Mouse (Mus musculus) midbrain, embryonic 14.5 days (tissue): ENCODE results near the gene Ppp1r32. TPM values are rescaled to one million over a fixed set of nuclear protein-coding genes. Genes with fewer than 3 reads are reported as not detected.
A peak's percentile ranks its signal among the peaks of the same experiment; 100 is the strongest.

Source experiments
- ATAC-seq: fragments of 200-750 bp; cut with Nextera tagmentation; 2 replicates; pipeline ENCODE4 v1.8.0; 2017; ENCODE audit warnings: moderate number of reproducible peaks, moderate library complexity; ENCODE audit not compliant: low FRiP score, low TSS enrichment
- DNase-seq: peaks from one replicate; pipeline ENCODE4 v3.0.0-alpha.2; 2015
- H3K27ac ChIP-seq: fragments of 300-500 bp; sonication (generic); replicated peaks from 2 replicates; pipeline ENCODE4 v1.5.1; 2014; ENCODE audit warnings: mild to moderate bottlenecking, low read depth, low read length, moderate library complexity
- H3K27me3 ChIP-seq: fragments of 300-500 bp; sonication (generic); 2 replicates; pipeline ENCODE4 v1.6.1; 2014; ENCODE audit warnings: low read length, control low read depth, mixed read lengths; ENCODE audit not compliant: control insufficient read depth, insufficient read depth
- H3K36me3 ChIP-seq: fragments of 300-500 bp; sonication (generic); 2 replicates; pipeline ENCODE4 v1.6.1; 2014; ENCODE audit warnings: low read length, control low read depth; ENCODE audit not compliant: control insufficient read depth, insufficient read depth
- H3K4me1 ChIP-seq: fragments of 300-500 bp; sonication (generic); 2 replicates; pipeline ENCODE4 v1.6.1; 2014; ENCODE audit warnings: mild to moderate bottlenecking, antibody characterized with exemption, low read length, control low read depth; ENCODE audit not compliant: control insufficient read depth, insufficient read depth
- H3K4me2 ChIP-seq: fragments of 300-500 bp; sonication (generic); 2 replicates; pipeline ENCODE4 v1.6.1; 2014; ENCODE audit warnings: mild to moderate bottlenecking, low read length, moderate library complexity
- H3K4me3 ChIP-seq: fragments of 300-500 bp; sonication (generic); replicated peaks from 2 replicates; pipeline ENCODE4 v1.5.1; 2014; ENCODE audit warnings: low read depth, low read length
- H3K9ac ChIP-seq: fragments of 300-500 bp; sonication (generic); replicated peaks from 2 replicates; pipeline ENCODE4 v1.6.1; 2014; ENCODE audit warnings: mild to moderate bottlenecking, low read length, moderate library complexity
- H3K9me3 ChIP-seq: fragments of 300-500 bp; sonication (generic); 2 replicates; pipeline ENCODE4 v1.6.1; 2016; ENCODE audit warnings: low read length, control low read depth, mixed read lengths; ENCODE audit not compliant: control insufficient read depth
- WGBS: fragments of 180-500 bp; shearing (Covaris S2); extraction: QIAGEN DNeasy Blood & Tissue Kit; methylation state at CpG from one replicate; pipeline ENCODE4 v1.1.7; 2014; 5-methylcytosine and 5-hydroxymethylcytosine counted together
- polyA plus RNA-seq: library from polyadenylated mRNA; unstranded; fragments of >200 nt; fragmentation: Nextera tagmentation; extraction: Ambion mirVana; gene quantifications from 2 replicates; pipeline ENCODE4 v1.2.1, GENCODE M21; 2014

The Ppp1r32 gene
- polyA plus RNA-seq, 1 experiment from 2014 or later: 1.6 TPM

GRCm38 (mm10) chr19:10510759-10511330, 28.1 kb upstream of the Ppp1r32 start:
- no peak overlapping the region for H3K9ac ChIP-seq
- no peaks in the 10 kb centered on the region for H3K27me3 ChIP-seq
- H3K36me3 ChIP-seq: peaks cover 61% of the 10 kb centered on the region
- no peak overlapping the region for H3K4me2 ChIP-seq
- DNase-seq (no peak), ATAC-seq (no peak)
- no peaks in the 10 kb centered on the region for H3K4me1 ChIP-seq
- no peak overlapping the region for H3K27ac ChIP-seq
- no peak overlapping the region for H3K4me3 ChIP-seq
- WGBS: 88% methylated on average over 6 of the region's 6 CpGs
- H3K9me3 ChIP-seq: no peaks in the 10 kb centered on the region

GRCm38 (mm10) chr19:10502571-10502970, 19.8 kb upstream of the Ppp1r32 start:
- peaks cover 55% of the 10 kb centered on the region for H3K36me3 ChIP-seq

GRCm38 (mm10) chr19:10500581-10500980, 17.9 kb upstream of the Ppp1r32 start:
- no peak overlapping the region for H3K4me3 ChIP-seq
- no peaks in the 10 kb centered on the region for H3K27me3 ChIP-seq
- H3K27ac ChIP-seq: no peak overlapping the region
- H3K4me2 ChIP-seq: no peak overlapping the region
- H3K36me3 ChIP-seq: peaks cover 42% of the 10 kb centered on the region
- H3K9ac ChIP-seq: no peak overlapping the region
- ATAC-seq: no peak
- WGBS: 95% methylated on average over 8 of the region's 8 CpGs
- H3K4me1 ChIP-seq: peaks cover 6% of the 10 kb centered on the region
- H3K9me3 ChIP-seq: no peaks in the 10 kb centered on the region
- no peak for DNase-seq

More at GRCm38 (mm10) chr19:10502571-10502970, 19.8 kb upstream of the Ppp1r32 start:
- H3K4me1 ChIP-seq: no peaks in the 10 kb centered on the region
- ATAC-seq: peak; percentile 66; the same call in 1 of the 2 replicates
- H3K9ac ChIP-seq: no peak overlapping the region
- no peak overlapping the region for H3K4me3 ChIP-seq
- H3K9me3 ChIP-seq: no peaks in the 10 kb centered on the region
- no peak overlapping the region for H3K4me2 ChIP-seq
- no peak overlapping the region for H3K27ac ChIP-seq
- DNase-seq: peak; percentile 86
- H3K27me3 ChIP-seq: no peaks in the 10 kb centered on the region
- under 1% methylated on average over 4 of the region's 4 CpGs for WGBS

GRCm38 (mm10) chr19:10497512-10498160, 14.9 kb upstream of the Ppp1r32 start:
- no peak for DNase-seq
- H3K27ac ChIP-seq: peak overlapping the region; percentile 50; the same call in 1 of the 2 replicates

DNA sequence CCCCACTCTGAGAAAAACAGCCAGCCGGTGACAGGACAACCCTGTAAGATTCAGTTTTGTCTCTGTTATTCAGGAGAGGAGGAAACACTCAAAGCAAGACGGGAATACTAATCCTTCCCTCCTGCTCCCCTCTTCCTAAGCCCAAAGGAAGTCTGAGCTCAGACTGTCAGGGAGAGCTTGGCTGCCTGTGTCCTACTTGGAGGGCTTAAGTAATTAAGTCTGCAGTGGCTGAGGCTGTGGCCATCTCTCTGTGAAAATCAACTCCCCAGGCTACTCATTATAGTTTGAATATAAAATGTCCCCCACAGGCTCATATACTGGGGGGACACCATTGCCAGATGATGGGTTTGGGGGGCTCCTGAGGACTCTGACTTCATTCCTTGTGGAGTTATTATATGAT, 14.2 kb upstream of the Ppp1r32 start:
- Histone ChIP-seq H3K27me3 (no peaks in the 10 kb centered on the region), H3K36me3 (peaks cover 26% of the 10 kb centered on the region), H3K4me2 (no peak overlapping the region), H3K9me3 (no peaks in the 10 kb centered on the region), H3K4me1 (peaks cover 6% of the 10 kb centered on the region), H3K4me3 (no peak overlapping the region), H3K27ac (peak overlapping the region; percentile 50), H3K9ac (no peak overlapping the region; the same call in 1 of the 2 replicates)
- ATAC-seq (peak; percentile 37; the same call in 1 of the 2 replicates), DNase-seq (peak; percentile 29)
- 39% methylated on average over 2 of the region's 2 CpGs for WGBS

More at GRCm38 (mm10) chr19:10497512-10498160, 14.9 kb upstream of the Ppp1r32 start:
- H3K4me1 ChIP-seq: peaks cover 6% of the 10 kb centered on the region
- H3K9ac ChIP-seq: no peak overlapping the region
- H3K9me3 ChIP-seq: no peaks in the 10 kb centered on the region
- WGBS: 55% methylated on average over 8 of the region's 8 CpGs
- no peak for ATAC-seq
- H3K27me3 ChIP-seq: no peaks in the 10 kb centered on the region
- peaks cover 28% of the 10 kb centered on the region for H3K36me3 ChIP-seq
- H3K4me3 ChIP-seq: no peak overlapping the region
- H3K4me2 ChIP-seq: no peak overlapping the region

- no peak overlapping the region for H3K27ac ChIP-seq
- no peak overlapping the region for H3K4me2 ChIP-seq
- no peak overlapping the region for H3K9ac ChIP-seq
- 97% methylated on average over 1 of the region's 1 CpGs for WGBS
- no peak for ATAC-seq
- H3K9me3 ChIP-seq: no peaks in the 10 kb centered on the region
- DNase-seq: no peak
- no peak overlapping the region for H3K4me3 ChIP-seq
- no peaks in the 10 kb centered on the region for H3K27me3 ChIP-seq
- H3K36me3 ChIP-seq: peaks cover 13% of the 10 kb centered on the region
- H3K4me1 ChIP-seq: peaks cover 6% of the 10 kb centered on the region
These were observed 12.9 kb upstream of the Ppp1r32 start for GRCm38 (mm10) chr19:10495670-10496069.

- no peaks in the 10 kb centered on the region for H3K9me3 ChIP-seq
- peak; percentile 90 for DNase-seq
- 19% methylated on average over 9 of the region's 9 CpGs for WGBS
These were observed 3.6 kb upstream of the Ppp1r32 start for GRCm38 (mm10) chr19:10486264-10486738.

DNA sequence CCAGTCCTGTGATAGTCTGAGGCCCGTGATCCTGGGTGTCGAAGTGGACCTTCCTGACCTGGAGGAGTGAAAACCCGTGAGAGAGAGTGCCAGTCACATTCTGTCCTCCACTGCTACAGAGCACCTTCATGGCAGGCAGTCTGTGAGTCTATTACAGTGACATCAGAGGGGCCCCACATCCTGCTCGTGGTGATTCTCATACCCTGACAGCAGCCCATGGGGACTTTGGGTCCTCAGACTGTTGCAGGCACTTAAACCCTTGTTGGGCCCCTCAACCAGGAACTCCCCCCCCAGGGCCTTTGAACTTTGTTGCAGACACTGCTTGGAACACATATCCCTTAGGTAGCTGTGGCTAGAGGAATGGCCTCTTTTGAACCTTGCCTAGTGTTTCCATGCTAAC, 3.2 kb downstream of the Ppp1r32 start:
- ATAC-seq (no peak), DNase-seq (no peak)
- H3K36me3 ChIP-seq: no peaks in the 10 kb centered on the region
- peaks cover 13% of the 10 kb centered on the region for H3K4me1 ChIP-seq
- H3K4me3 ChIP-seq: no peak overlapping the region
- H3K9me3 ChIP-seq: no peaks in the 10 kb centered on the region
- no peak overlapping the region for H3K4me2 ChIP-seq
- 77% methylated on average over 4 of the region's 4 CpGs for WGBS
- H3K27ac ChIP-seq: no peak overlapping the region
- no peak overlapping the region for H3K9ac ChIP-seq
- H3K27me3 ChIP-seq: no peaks in the 10 kb centered on the region

More at GRCm38 (mm10) chr19:10486264-10486738, 3.6 kb upstream of the Ppp1r32 start:
- peak; percentile 82 for ATAC-seq
- Histone ChIP-seq H3K4me3 (no peak overlapping the region), H3K27me3 (no peaks in the 10 kb centered on the region), H3K9ac (no peak overlapping the region), H3K27ac (no peak overlapping the region), H3K4me1 (peaks cover 13% of the 10 kb centered on the region), H3K36me3 (no peaks in the 10 kb centered on the region), H3K4me2 (no peak overlapping the region)

- H3K4me3 ChIP-seq: no peak overlapping the region
- H3K4me2 ChIP-seq: no peak overlapping the region
- no peak for DNase-seq
These were observed 8.9 kb downstream of the Ppp1r32 start for GRCm38 (mm10) chr19:10473779-10474178.

More at GRCm38 (mm10) chr19:10473779-10474178, 8.9 kb downstream of the Ppp1r32 start:
- no peak overlapping the region for H3K9ac ChIP-seq
- H3K4me1 ChIP-seq: no peaks in the 10 kb centered on the region
- ATAC-seq: no peak
- no peaks in the 10 kb centered on the region for H3K27me3 ChIP-seq
- H3K27ac ChIP-seq: no peak overlapping the region
- H3K36me3 ChIP-seq: no peaks in the 10 kb centered on the region
- 21% methylated on average over 6 of the region's 6 CpGs for WGBS
- H3K9me3 ChIP-seq: no peaks in the 10 kb centered on the region
